8 mouse cellular contexts compared by ENCODE assay signal in genomic region chr13:63901303-63901713, GRCm38 (mm10).
DNase-seq lines count a peak whose midpoint lies in the region; ATAC-seq and TF ChIP-seq lines count a peak whose summit lies in the region.

No protein-coding gene starts in this region.

- DNase-seq in cerebellum, adult 11 months, result no peak
- peak; percentile 24 for DNase-seq in gastrocnemius, adult 18-20 months (ENCODE audit: low spot score)
- DNase-seq in left cerebral cortex, postnatal 14 days (ENCODE audit: low spot score in 2 of 2), result peak; percentile 71 to 72
- peak; percentile 71 for DNase-seq in right cerebral cortex, postnatal 14 days

- TF ChIP-seq POLR2A in cortical plate, adult 2 months (IDR thresholded peaks at IDR 0.05; ENCODE audit: extremely low read depth, insufficient read depth, low read length), result no peak

- 0 out of 2 replicates have a peak, but pooled peaks have one; percentile 14 for TF ChIP-seq CTCF in cortical plate, adult 2 months (IDR thresholded peaks at IDR 0.05; ENCODE audit: extremely low read depth, insufficient read depth, low read length)

- no peaks in the 10 kb centered on the region for H3K9me3 ChIP-seq in hindbrain, embryonic 13.5 days

- H3K27me3 ChIP-seq in hindbrain, embryonic 13.5 days, result peaks cover 27% of the 10 kb centered on the region

- H3K4me2 ChIP-seq in hindbrain, embryonic 13.5 days, result peak overlapping the region; percentile 73

- 2% methylated on average over 17 of the region's 17 CpGs for WGBS in hindbrain, embryonic 13.5 days

- no peak overlapping the region for H3K27ac ChIP-seq in cortical plate, adult 2 months (ENCODE audit: insufficient read depth, low read length)
- peak overlapping the region; percentile 35; the same call in 1 of the 2 replicates for H3K27ac ChIP-seq in hindbrain, embryonic 13.5 days

- peak overlapping the region; percentile 36 for H3K4me3 ChIP-seq in cortical plate, adult 2 months (ENCODE audit: insufficient read depth, low read length)
- H3K4me3 ChIP-seq in hindbrain, embryonic 13.5 days, result peak overlapping the region; percentile 36

- intact Hi-C loops in left cerebral cortex, postnatal 14 days (cut with DNase I), result no loop called here

- H3K9ac ChIP-seq in hindbrain, embryonic 13.5 days, result peak overlapping the region; percentile 62

- H3K36me3 ChIP-seq in hindbrain, embryonic 13.5 days, result peaks cover 9% of the 10 kb centered on the region

- ATAC-seq in cerebellum, adult (ENCODE audit: insufficient number of reproducible peaks, low FRiP score, low TSS enrichment), result peak; percentile 46
- peak; percentile 77 for ATAC-seq in hindbrain, embryonic 13.5 days (ENCODE audit: low FRiP score)
- ATAC-seq in megakaryocyte-erythroid progenitor cell, adult 5-6 weeks (replicated peaks; ENCODE audit: low FRiP score, low TSS enrichment, poor library complexity, severe bottlenecking), result peak; percentile 75

- no peaks in the 10 kb centered on the region for H3K4me1 ChIP-seq in cortical plate, adult 2 months (ENCODE audit: control insufficient read depth, insufficient read depth, low read length)
- H3K4me1 ChIP-seq in hindbrain, embryonic 13.5 days (replicated peaks), result peaks cover 18% of the 10 kb centered on the region
